Mouse (Mus musculus): ENCODE data around the gene Zyx.

The Zyx gene

GRCm38 (mm10) chr6:42395960-42396809 lies 46.8 kb downstream of the Zyx start:
- DNase-seq (ENCODE audit: inconsistent ontology term), result peak; percentile 73

GRCm38 (mm10) chr6:42397041-42397657 lies 47.7 kb downstream of the Zyx start:
- no peak for DNase-seq (ENCODE audit: inconsistent ontology term)

GRCm38 (mm10) chr6:42398285-42398684 lies 48.9 kb downstream of the Zyx start:
- DNase-seq (ENCODE audit: inconsistent ontology term), result no peak

- no peak for DNase-seq (ENCODE audit: inconsistent ontology term)
Measured at GRCm38 (mm10) chr6:42398998-42399397, 49.6 kb downstream of the Zyx start.

GRCm38 (mm10) chr6:42399938-42400337 lies 50.5 kb downstream of the Zyx start, which contains the start of gene Tas2r143:
TSS of gene Tas2r143 (plus strand) at chr6:42400238.
- DNase-seq (ENCODE audit: inconsistent ontology term), result no peak

GRCm38 (mm10) chr6:42405134-42405533 lies 55.7 kb downstream of the Zyx start, which contains the start of gene Tas2r135:
TSS of gene Tas2r135 (plus strand) at chr6:42405434.
- DNase-seq (ENCODE audit: inconsistent ontology term), result no peak

All from Muller cell, postnatal 12 days (primary cell).